Mouse (Mus musculus) liver, adult 2 months (tissue): ENCODE measurements around the gene Arhgef25. TPM values are rescaled to one million over a fixed set of nuclear protein-coding genes. Genes with fewer than 3 reads are reported as not detected.
A peak's percentile ranks its signal among the peaks of the same experiment; 100 is the strongest.

ENCODE experiments used
- DNase-seq: peaks from one replicate; pipeline ENCODE4 v3.0.0-alpha.2; 2011; ENCODE audit warnings: low read depth, low spot score; ENCODE audit errors: extremely low read depth
- H3K27ac ChIP-seq: fragments of 200-500 bp; replicated peaks from 2 replicates; pipeline ENCODE4 v1.5.1; 2012; ENCODE audit warnings: low read depth, mild to moderate bottlenecking, control low read depth, inconsistent platforms, low read length; ENCODE audit not compliant: insufficient read depth
- H3K27me3 ChIP-seq: fragments of 200-500 bp; 2 replicates; pipeline ENCODE4 v1.6.1; 2012; ENCODE audit warnings: mild to moderate bottlenecking, moderate library complexity, low read length, inconsistent platforms; ENCODE audit not compliant: control insufficient read depth, insufficient read depth
- H3K36me3 ChIP-seq: fragments of 200-500 bp; 2 replicates; pipeline ENCODE4 v1.6.1; 2012; ENCODE audit warnings: low read length, inconsistent platforms; ENCODE audit not compliant: control insufficient read depth, insufficient read depth
- H3K4me1 ChIP-seq: fragments of 200-500 bp; 2 replicates; pipeline ENCODE4 v1.6.1; 2011; ENCODE audit warnings: low read length; ENCODE audit not compliant: control insufficient read depth, insufficient read depth
- H3K4me3 ChIP-seq: fragments of 200-500 bp; 2 replicates; pipeline ENCODE4 v1.5.1; 2011; ENCODE audit warnings: low read depth, mild to moderate bottlenecking, control low read depth, low read length, moderate library complexity; ENCODE audit not compliant: insufficient read depth
- H3K79me2 ChIP-seq: fragments of 200-500 bp; 2 replicates; pipeline ENCODE4 v1.6.1; 2012; ENCODE audit warnings: inconsistent platforms, mild to moderate bottlenecking, low read length, moderate library complexity; ENCODE audit not compliant: control insufficient read depth, insufficient read depth
- H3K9ac ChIP-seq: fragments of 200-500 bp; 2 replicates; pipeline ENCODE4 v1.6.1; 2012; ENCODE audit warnings: low read depth, mild to moderate bottlenecking, control low read depth, inconsistent platforms, low read length
- CTCF ChIP-seq: fragments of 200-500 bp; IDR thresholded peaks from 2 replicates; pipeline ENCODE4 v1.5.1; 2011; ENCODE audit warnings: low read depth, low read length, control low read depth
- POLR2A ChIP-seq: fragments of 200-500 bp; IDR thresholded peaks from 2 replicates; pipeline ENCODE4 v1.6.1; 2011; ENCODE audit warnings: low read length, control low read depth; ENCODE audit not compliant: insufficient read depth; ENCODE audit errors: extremely low read depth
- WGBS: fragments of 180-500 bp; shearing (Covaris S2); methylation state at CpG from one replicate; pipeline ENCODE4 v1.1.7; 2018; 5-methylcytosine and 5-hydroxymethylcytosine counted together
- polyA plus RNA-seq: library from polyadenylated mRNA; depleted of rRNA; stranded (reverse); fragments of >200 nt; gene quantifications from 2 replicates; pipeline ENCODE4 v1.2.3, GENCODE M21; 2012
- total RNA-seq: library from RNA; depleted of rRNA; stranded (reverse); fragments of >200 nt; gene quantifications from 2 replicates; pipeline ENCODE4 v1.2.3, GENCODE M21; 2014

Gene Arhgef25
- total and polyA plus RNA-seq, 2 experiments = 0.83 to 1.4 TPM

GRCm38 (mm10) chr10:127187371-127188078, 2.4 kb downstream of the Arhgef25 start:
- Histone ChIP-seq H3K4me3 (no peak overlapping the region), H3K4me1 (peaks cover 2% of the 10 kb centered on the region; the same call in 1 of the 2 replicates), H3K9ac (no peak overlapping the region), H3K36me3 (no peaks in the 10 kb centered on the region), H3K27ac (no peak overlapping the region), H3K27me3 (peaks cover 8% of the 10 kb centered on the region), H3K79me2 (no peaks in the 10 kb centered on the region)
- no peak for DNase-seq
- no peak for TF ChIP-seq CTCF
- no peak for TF ChIP-seq POLR2A
- WGBS = 76% methylated on average over 10 of the region's 10 CpGs

DNA sequence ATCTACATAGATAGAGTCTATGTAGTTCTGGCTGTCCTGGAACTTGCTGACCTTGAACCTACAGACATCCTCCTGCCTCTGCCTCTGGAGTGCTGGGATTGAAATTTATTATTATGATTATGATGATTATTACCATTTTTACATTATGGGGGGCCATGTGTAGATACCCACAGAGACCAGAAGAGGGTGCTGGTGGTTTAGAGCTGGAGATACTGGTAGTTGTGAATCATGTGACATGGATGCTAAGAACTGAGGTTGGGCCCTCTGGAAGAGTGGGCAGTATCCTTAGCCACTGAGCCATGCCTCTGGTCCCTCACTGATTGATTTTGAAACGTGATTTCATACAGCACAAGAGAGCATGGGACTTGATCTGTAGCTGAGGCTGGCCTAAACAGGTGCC, 3.4 kb downstream of the Arhgef25 start:
- H3K36me3 ChIP-seq = no peaks in the 10 kb centered on the region
- H3K27ac ChIP-seq = no peak overlapping the region
- WGBS = 96% methylated on average over 1 of the region's 1 CpGs
- no peak for TF ChIP-seq CTCF
- TF ChIP-seq POLR2A = no peak
- DNase-seq = no peak
- H3K27me3 ChIP-seq = peaks cover 8% of the 10 kb centered on the region
- H3K9ac ChIP-seq = no peak overlapping the region
- peaks cover 2% of the 10 kb centered on the region; the same call in 1 of the 2 replicates for H3K4me1 ChIP-seq
- no peak overlapping the region for H3K4me3 ChIP-seq
- H3K79me2 ChIP-seq = no peaks in the 10 kb centered on the region

DNA sequence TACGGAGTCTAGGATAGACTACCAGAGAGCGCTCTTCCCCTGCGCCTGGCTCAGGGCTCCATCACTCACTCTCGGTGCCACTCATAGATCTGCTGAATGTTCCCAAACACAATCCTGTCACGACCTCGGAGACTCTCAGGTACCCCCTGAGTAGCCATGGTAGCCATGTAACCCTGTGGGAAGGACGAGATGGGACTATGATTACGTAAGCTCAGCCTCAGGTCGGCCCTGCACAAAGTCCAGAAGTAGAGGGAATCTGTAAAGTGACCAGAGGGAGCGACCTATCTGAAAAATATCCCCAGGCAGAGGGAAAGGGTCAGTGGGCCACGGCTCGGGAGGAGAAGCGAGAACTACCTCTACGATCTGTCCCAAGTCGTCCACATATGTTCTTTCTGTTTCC, 4.4 kb downstream of the Arhgef25 start:
- no peak overlapping the region for H3K9ac ChIP-seq
- peak; percentile 40 for DNase-seq
- 42% methylated on average over 15 of the region's 15 CpGs for WGBS
- H3K36me3 ChIP-seq = no peaks in the 10 kb centered on the region
- peaks cover 2% of the 10 kb centered on the region; the same call in 1 of the 2 replicates for H3K4me1 ChIP-seq
- H3K79me2 ChIP-seq = no peaks in the 10 kb centered on the region
- H3K27me3 ChIP-seq = peaks cover 8% of the 10 kb centered on the region
- TF ChIP-seq CTCF (no peak), POLR2A (no peak)
- H3K4me3 ChIP-seq = no peak overlapping the region
- H3K27ac ChIP-seq = no peak overlapping the region

DNA sequence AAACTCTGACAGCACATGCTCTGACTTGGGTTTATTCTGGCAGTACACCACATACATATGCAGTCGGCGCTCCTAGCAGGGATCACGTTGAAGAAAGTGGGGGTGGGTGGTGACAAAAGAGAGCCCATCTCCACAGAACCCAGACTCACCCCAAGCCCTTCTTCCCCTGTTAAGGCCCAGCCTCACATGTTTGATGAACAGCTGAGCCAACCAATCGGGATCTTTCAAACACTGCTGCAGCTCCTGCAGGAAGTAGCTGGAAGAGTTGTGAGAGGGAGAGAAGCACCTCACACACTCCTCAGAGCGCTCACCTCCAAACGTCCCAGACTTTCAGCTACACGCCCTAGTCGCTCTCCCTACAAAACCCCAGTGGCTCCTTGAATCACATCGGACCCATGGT, 4.8 kb downstream of the Arhgef25 start:
- H3K4me3 ChIP-seq = no peak overlapping the region
- WGBS = 71% methylated on average over 9 of the region's 9 CpGs
- H3K4me1 ChIP-seq = peaks cover 2% of the 10 kb centered on the region; the same call in 1 of the 2 replicates
- H3K79me2 ChIP-seq = no peaks in the 10 kb centered on the region
- no peak overlapping the region for H3K9ac ChIP-seq
- no peaks in the 10 kb centered on the region for H3K36me3 ChIP-seq
- peaks cover 11% of the 10 kb centered on the region for H3K27me3 ChIP-seq
- no peak for DNase-seq
- H3K27ac ChIP-seq = no peak overlapping the region
- TF ChIP-seq POLR2A = no peak
- no peak for TF ChIP-seq CTCF

DNA sequence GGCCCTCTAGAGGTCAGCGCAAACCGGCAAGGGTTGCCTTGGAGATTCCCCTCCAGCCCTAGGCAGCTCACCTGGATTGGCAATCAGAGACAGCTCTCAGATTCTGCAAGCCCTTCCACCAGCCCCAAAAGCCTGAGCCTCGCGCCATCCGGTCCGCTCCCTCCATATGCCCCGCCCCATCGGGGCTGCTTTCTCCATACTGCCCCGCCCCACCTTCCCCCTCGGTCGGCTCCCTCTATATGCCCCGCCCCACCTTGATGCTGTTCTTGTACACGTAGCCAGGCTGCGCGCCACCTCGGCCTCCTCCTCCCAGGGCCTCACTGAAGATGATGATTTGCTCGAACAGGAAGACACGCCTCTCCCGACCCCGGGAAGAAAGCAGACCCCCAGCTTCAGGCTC, 6.1 kb downstream of the Arhgef25 start:
- Histone ChIP-seq H3K36me3 (no peaks in the 10 kb centered on the region), H3K27me3 (peaks cover 12% of the 10 kb centered on the region), H3K4me1 (peaks cover 2% of the 10 kb centered on the region), H3K9ac (no peak overlapping the region; the same call in 1 of the 2 replicates), H3K79me2 (no peaks in the 10 kb centered on the region), H3K27ac (no peak overlapping the region), H3K4me3 (peak overlapping the region; percentile 19; the same call in 1 of the 2 replicates)
- DNase-seq = no peak
- TF ChIP-seq POLR2A = no peak
- WGBS = 16% methylated on average over 20 of the region's 20 CpGs

DNA sequence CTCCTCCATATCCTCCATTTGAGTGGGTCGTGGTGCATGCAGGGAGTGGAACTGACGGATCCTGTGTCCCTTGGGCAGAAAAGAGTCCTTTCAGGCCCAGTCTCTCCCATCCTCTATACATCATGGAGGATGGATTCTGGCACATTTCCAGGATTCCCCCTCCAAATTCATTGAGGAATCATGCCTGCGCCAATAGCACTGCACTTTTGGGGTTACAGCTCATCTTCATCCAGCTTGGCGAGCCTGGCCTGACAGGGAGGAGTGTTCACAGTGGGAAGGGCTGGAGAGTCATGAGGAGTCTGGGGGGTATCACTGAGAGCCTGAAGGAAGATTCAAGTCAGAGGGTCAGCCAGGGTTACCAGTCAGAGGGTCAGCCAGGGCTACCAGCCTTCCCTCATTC, 7.3 kb downstream of the Arhgef25 start:
- Histone ChIP-seq H3K27ac (no peak overlapping the region), H3K9ac (no peak overlapping the region), H3K27me3 (peaks cover 12% of the 10 kb centered on the region; the same call in 1 of the 2 replicates), H3K79me2 (no peaks in the 10 kb centered on the region), H3K36me3 (no peaks in the 10 kb centered on the region), H3K4me3 (peak overlapping the region; percentile 24; the same call in 1 of the 2 replicates), H3K4me1 (peaks cover 2% of the 10 kb centered on the region)
- TF ChIP-seq POLR2A (no peak), CTCF (no peak)
- WGBS = 81% methylated on average over 4 of the region's 4 CpGs
- DNase-seq = no peak
